Mouse (Mus musculus): Measurements from ENCODE around the gene Gm40193. TPM values are rescaled to one million over a fixed set of nuclear protein-coding genes. Genes with fewer than 3 reads are reported as not detected.
A peak's percentile ranks its signal among the peaks of the same experiment; 100 is the strongest.

The Gm40193 gene
- polyA plus RNA-seq, 1 experiment from 2014 or later: not detected

DNA sequence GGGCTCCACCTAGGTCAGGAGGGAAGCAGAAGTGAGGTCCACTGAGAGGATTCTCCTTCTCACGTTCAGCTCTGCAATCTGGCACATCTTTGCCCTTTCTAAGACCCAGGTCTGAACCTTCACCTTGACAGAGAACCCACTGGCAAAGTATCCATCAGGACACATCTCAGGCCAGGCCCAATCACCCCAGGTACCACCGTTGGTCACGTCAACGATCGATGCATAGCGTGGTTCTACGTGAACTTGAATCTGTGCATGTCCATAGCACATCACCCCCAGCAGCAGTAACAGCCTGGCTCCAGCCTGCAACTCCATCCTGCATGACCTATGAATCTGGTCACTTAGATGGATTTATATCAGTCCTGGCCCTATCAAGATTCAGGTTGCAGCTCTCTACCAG is 18.5 kb downstream of the Gm40193 start, which contains the start of gene Vmo1:
Gene Vmo1, minus strand, starts transcription at position 329 of the 400 bp plus-strand sequence.
- H3K9me3 ChIP-seq: no peaks in the 10 kb centered on the region
- no peak within 1 kb of the TSS for H3K4me3 ChIP-seq
- H3K4me1 ChIP-seq: peaks cover 9% of the 10 kb centered on the region
- ATAC-seq (replicated peaks): no peak
- WGBS: 88% methylated on average over 7 of the region's 7 CpGs
- no peak within 1 kb of the TSS for H3K4me2 ChIP-seq
- H3K27ac ChIP-seq: no peak within 1 kb of the TSS
- no peaks in the 10 kb centered on the region for H3K27me3 ChIP-seq (replicated peaks)
- no peak within 1 kb of the TSS for H3K9ac ChIP-seq
- H3K36me3 ChIP-seq (replicated peaks): no peaks in the 10 kb centered on the region

- 47% methylated on average over 11 of the region's 11 CpGs for WGBS
- Histone ChIP-seq H3K36me3 (replicated peaks) (no peaks in the 10 kb centered on the region), H3K4me3 (no peak overlapping the region), H3K27me3 (replicated peaks) (no peaks in the 10 kb centered on the region), H3K4me2 (no peak overlapping the region), H3K9me3 (no peaks in the 10 kb centered on the region), H3K27ac (no peak overlapping the region), H3K4me1 (peaks cover 9% of the 10 kb centered on the region), H3K9ac (no peak overlapping the region)
- ATAC-seq (replicated peaks): no peak
Observed at GRCm38 (mm10) chr11:70513520-70513919, 19.2 kb downstream of the Gm40193 start.

DNA sequence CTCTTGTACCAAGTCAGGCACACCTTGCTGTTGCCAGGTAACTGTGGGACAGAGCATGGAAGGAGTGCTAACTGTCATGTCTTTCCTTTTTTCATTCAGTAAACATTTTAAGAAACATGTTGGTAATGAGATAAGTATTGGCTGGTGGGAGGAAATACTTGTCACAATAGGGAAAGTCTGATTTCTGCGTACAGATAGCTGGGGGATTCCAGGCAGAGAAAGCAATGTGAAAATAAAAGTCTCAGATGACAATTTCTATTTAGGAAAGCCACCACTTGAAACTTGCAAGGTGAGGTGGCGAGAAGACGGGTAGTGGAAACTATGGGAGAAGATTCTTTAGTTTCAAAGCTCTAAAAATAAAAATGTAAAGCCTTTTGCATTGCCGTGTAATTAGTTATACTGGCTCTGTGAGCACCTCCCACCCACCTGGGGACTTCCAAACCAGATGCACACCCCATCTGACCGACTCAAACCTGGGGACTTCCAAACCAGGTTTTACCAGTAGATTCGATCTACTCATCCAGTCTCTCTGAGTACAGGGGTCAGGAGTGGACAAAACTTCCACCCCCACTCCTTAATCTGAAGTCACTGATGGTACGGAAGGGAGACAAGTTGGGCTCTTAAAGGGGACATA is 19.9 kb downstream of the Gm40193 start:
- Histone ChIP-seq H3K4me3 (no peak overlapping the region), H3K9ac (no peak overlapping the region), H3K36me3 (replicated peaks) (no peaks in the 10 kb centered on the region), H3K4me1 (peaks cover 9% of the 10 kb centered on the region), H3K27me3 (replicated peaks) (no peaks in the 10 kb centered on the region), H3K4me2 (no peak overlapping the region), H3K27ac (no peak overlapping the region), H3K9me3 (no peaks in the 10 kb centered on the region)
- no peak for ATAC-seq (replicated peaks)
- WGBS: 77% methylated on average over 7 of the region's 7 CpGs

- 87% methylated on average over 7 of the region's 7 CpGs for WGBS
- Histone ChIP-seq H3K9ac (no peak overlapping the region), H3K4me3 (no peak overlapping the region), H3K4me1 (peaks cover 9% of the 10 kb centered on the region), H3K36me3 (replicated peaks) (no peaks in the 10 kb centered on the region), H3K27me3 (replicated peaks) (no peaks in the 10 kb centered on the region), H3K4me2 (no peak overlapping the region), H3K27ac (no peak overlapping the region), H3K9me3 (no peaks in the 10 kb centered on the region)
- no peak for ATAC-seq (replicated peaks)
Observed at GRCm38 (mm10) chr11:70511825-70512224, 20.9 kb downstream of the Gm40193 start.

DNA sequence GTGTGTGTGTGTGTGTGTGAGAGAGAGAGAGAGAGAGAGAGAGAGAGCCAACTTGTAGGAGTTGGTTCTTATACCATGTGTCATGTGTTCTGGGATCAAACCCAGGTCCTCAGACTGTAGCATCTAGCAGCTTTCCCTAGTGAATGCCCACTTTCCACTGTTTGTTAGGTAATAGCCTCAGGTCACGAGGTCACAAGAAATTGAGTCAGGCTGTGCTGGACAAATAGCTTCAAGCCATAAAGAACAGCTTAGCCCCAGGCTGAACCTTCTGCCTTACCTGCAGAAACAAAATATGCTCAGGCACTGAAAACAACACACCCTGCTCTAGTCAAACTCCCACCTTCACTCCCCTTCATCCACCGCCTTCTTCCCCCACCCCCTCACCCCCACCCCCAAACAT is 21.5 kb downstream of the Gm40193 start:
- Histone ChIP-seq H3K27ac (no peak overlapping the region), H3K4me1 (peaks cover 9% of the 10 kb centered on the region), H3K4me2 (no peak overlapping the region), H3K9me3 (no peaks in the 10 kb centered on the region), H3K4me3 (no peak overlapping the region), H3K36me3 (replicated peaks) (no peaks in the 10 kb centered on the region), H3K9ac (no peak overlapping the region), H3K27me3 (replicated peaks) (no peaks in the 10 kb centered on the region)
- 75% methylated on average over 2 of the region's 2 CpGs for WGBS
- ATAC-seq (replicated peaks): no peak

DNA sequence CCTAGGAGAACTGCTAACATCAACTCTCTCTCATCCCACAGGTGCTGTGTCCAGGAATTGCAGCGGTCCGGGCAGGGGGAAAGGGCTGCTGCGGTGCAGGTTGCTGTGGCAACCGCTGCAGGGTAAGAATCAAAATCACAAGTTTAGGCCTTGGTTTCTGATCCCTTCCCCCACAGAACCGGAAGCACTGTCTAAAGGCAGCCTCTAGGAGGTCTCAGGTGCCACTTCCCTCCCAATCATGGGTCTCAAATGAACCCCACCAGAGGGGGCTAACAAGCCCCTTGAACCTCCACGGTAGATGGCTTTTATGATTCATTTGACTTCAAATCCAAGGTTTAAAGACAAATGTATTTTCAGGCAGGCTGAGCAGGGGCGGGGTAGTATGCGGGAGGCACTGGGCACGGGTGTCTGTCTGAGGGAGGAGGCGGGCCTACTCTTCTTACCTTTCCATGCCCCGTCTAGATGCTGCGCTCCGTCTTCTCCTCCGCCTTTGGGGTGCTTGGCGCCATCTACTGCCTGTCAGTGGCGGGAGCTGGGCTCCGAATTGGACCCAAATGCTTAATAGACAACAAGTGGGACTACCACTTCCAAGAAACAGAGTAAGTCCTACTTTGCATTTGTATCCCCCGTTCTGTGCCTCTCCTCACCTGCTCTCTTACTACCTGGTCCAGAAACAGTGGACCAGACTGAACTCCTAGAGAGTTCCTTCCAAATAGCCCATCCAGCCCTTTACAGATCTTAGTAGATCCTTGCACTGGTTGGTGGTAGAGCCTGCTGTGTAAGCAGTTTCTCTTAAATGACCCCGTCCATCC is 22.8 kb downstream of the Gm40193 start:
- H3K9ac ChIP-seq: no peak overlapping the region
- peak overlapping the region; percentile 49 for H3K4me2 ChIP-seq
- H3K36me3 ChIP-seq (replicated peaks): no peaks in the 10 kb centered on the region
- WGBS: 8% methylated on average over 19 of the region's 19 CpGs
- ATAC-seq (replicated peaks): peak; percentile 76
- H3K9me3 ChIP-seq: no peaks in the 10 kb centered on the region
- H3K27ac ChIP-seq: no peak overlapping the region
- H3K4me3 ChIP-seq: peak overlapping the region; percentile 27
- H3K4me1 ChIP-seq: peaks cover 9% of the 10 kb centered on the region
- H3K27me3 ChIP-seq (replicated peaks): no peaks in the 10 kb centered on the region

GRCm38 (mm10) chr11:70506962-70507515 is 25.7 kb downstream of the Gm40193 start:
- H3K9ac ChIP-seq: no peak overlapping the region
- H3K4me3 ChIP-seq: no peak overlapping the region
- H3K27ac ChIP-seq: no peak overlapping the region
- H3K36me3 ChIP-seq (replicated peaks): no peaks in the 10 kb centered on the region
- peaks cover 9% of the 10 kb centered on the region for H3K4me1 ChIP-seq
- ATAC-seq (replicated peaks): no peak
- no peak overlapping the region for H3K4me2 ChIP-seq
- 74% methylated on average over 7 of the region's 7 CpGs for WGBS
- H3K27me3 ChIP-seq (replicated peaks): no peaks in the 10 kb centered on the region
- H3K9me3 ChIP-seq: no peaks in the 10 kb centered on the region

- H3K9me3 ChIP-seq: no peaks in the 10 kb centered on the region
- no peaks in the 10 kb centered on the region for H3K27me3 ChIP-seq (replicated peaks)
- H3K4me3 ChIP-seq: no peak overlapping the region
- H3K4me1 ChIP-seq: peaks cover 9% of the 10 kb centered on the region
- H3K4me2 ChIP-seq: no peak overlapping the region
- H3K36me3 ChIP-seq (replicated peaks): no peaks in the 10 kb centered on the region
- no peak for ATAC-seq (replicated peaks)
- H3K27ac ChIP-seq: no peak overlapping the region
- 29% methylated on average over 4 of the region's 4 CpGs for WGBS
- H3K9ac ChIP-seq: no peak overlapping the region
Observed at GRCm38 (mm10) chr11:70506385-70506784, 26.4 kb downstream of the Gm40193 start.

DNA sequence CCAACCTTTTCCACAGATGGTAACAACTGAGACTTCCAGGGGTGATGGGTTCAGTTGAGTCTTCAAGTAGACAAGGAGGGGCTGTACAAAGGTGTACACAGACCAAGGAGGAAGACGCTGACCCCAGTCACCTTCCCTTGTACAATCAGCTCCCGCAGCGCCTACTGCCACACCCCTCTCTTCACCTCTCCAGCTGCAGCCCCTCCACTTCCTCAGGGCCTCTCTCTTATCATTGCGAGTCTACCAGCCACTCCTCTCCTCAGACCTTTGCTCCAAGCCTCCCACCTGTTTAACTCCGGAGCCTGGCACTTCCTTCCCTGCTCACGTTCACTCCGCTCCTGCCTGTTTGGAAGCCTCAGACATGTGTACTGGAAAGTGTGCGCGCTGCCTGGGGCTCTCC is 27.8 kb downstream of the Gm40193 start, which contains the start of gene Tm4sf5:
Gene Tm4sf5, plus strand, starts transcription at position 275 of the 400 bp plus-strand sequence.
- Histone ChIP-seq H3K9me3 (no peaks in the 10 kb centered on the region), H3K9ac (no peak within 1 kb of the TSS), H3K4me3 (no peak within 1 kb of the TSS), H3K4me1 (peaks cover 5% of the 10 kb centered on the region), H3K4me2 (no peak within 1 kb of the TSS), H3K27me3 (replicated peaks) (no peaks in the 10 kb centered on the region), H3K36me3 (replicated peaks) (no peaks in the 10 kb centered on the region), H3K27ac (no peak within 1 kb of the TSS)
- no peak for ATAC-seq (replicated peaks)
- WGBS: 83% methylated on average over 9 of the region's 9 CpGs

GRCm38 (mm10) chr11:70502018-70502417 is 30.7 kb downstream of the Gm40193 start:
- no peak overlapping the region for H3K4me3 ChIP-seq
- ATAC-seq (replicated peaks): no peak
- no peaks in the 10 kb centered on the region for H3K9me3 ChIP-seq
- WGBS: 75% methylated on average over 3 of the region's 3 CpGs
- no peak overlapping the region for H3K27ac ChIP-seq
- H3K36me3 ChIP-seq (replicated peaks): no peaks in the 10 kb centered on the region
- no peaks in the 10 kb centered on the region for H3K27me3 ChIP-seq (replicated peaks)
- no peak overlapping the region for H3K9ac ChIP-seq
- no peak overlapping the region for H3K4me2 ChIP-seq
- no peaks in the 10 kb centered on the region for H3K4me1 ChIP-seq

DNA sequence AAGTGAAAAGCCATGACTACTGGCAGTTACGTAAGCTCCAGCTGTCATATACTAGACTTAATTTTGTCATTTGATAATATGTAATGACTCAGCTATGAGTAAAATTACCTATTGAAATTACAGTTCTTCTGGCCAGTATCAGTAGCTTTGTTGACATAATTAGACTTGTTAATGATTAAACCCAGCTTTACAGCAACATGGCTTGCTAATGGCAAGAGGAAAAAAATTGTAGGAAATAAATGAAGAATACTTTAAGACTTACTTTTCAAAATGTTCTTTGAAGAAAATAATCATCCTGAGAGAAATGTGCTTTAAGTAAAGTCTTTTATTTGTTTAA is 32.3 kb downstream of the Gm40193 start:
- no peaks in the 10 kb centered on the region for H3K27me3 ChIP-seq (replicated peaks)
- WGBS: 96% methylated on average over 1 of the region's 1 CpGs
- H3K36me3 ChIP-seq (replicated peaks): no peaks in the 10 kb centered on the region
- no peak for ATAC-seq (replicated peaks)
- H3K27ac ChIP-seq: no peak overlapping the region
- no peak overlapping the region for H3K9ac ChIP-seq
- H3K4me3 ChIP-seq: no peak overlapping the region
- no peak overlapping the region for H3K4me2 ChIP-seq
- no peaks in the 10 kb centered on the region for H3K4me1 ChIP-seq
- no peaks in the 10 kb centered on the region for H3K9me3 ChIP-seq

GRCm38 (mm10) chr11:70499566-70500475 is 32.9 kb downstream of the Gm40193 start:
- no peak for ATAC-seq (replicated peaks)
- Histone ChIP-seq H3K27me3 (replicated peaks) (no peaks in the 10 kb centered on the region), H3K9me3 (no peaks in the 10 kb centered on the region), H3K36me3 (replicated peaks) (no peaks in the 10 kb centered on the region), H3K9ac (no peak overlapping the region), H3K27ac (no peak overlapping the region), H3K4me2 (no peak overlapping the region), H3K4me1 (no peaks in the 10 kb centered on the region), H3K4me3 (no peak overlapping the region)
- 62% methylated on average over 14 of the region's 14 CpGs for WGBS

All from midbrain, embryonic 15.5 days (tissue).